Mouse (Mus musculus) embryo, embryonic 9.5 days (tissue): Measurements from ENCODE around the gene Prss22.
"Not testable (repeated sequence)": the region's sequence is repeated elsewhere in the genome, so short reads cannot be mapped to it uniquely, and the experiment has no call there.

Experiments used
- DNase-seq: peaks from one replicate; pipeline ENCODE4 v3.0.0-alpha.2; 2017; ENCODE audit errors: extremely low spot score

Gene Prss22

GRCm38 (mm10) chr17:23947486-23947885, 50.4 kb downstream of the Prss22 start:
- not testable (repeated sequence) for DNase-seq
